Mouse (Mus musculus) 416B (cell line): ENCODE measurements around the gene Safb2.

Experiments used
- DNase-seq: peaks from one replicate; pipeline ENCODE4 v3.0.0; 2011; ENCODE audit warnings: low read depth

Safb2 gene

DNA sequence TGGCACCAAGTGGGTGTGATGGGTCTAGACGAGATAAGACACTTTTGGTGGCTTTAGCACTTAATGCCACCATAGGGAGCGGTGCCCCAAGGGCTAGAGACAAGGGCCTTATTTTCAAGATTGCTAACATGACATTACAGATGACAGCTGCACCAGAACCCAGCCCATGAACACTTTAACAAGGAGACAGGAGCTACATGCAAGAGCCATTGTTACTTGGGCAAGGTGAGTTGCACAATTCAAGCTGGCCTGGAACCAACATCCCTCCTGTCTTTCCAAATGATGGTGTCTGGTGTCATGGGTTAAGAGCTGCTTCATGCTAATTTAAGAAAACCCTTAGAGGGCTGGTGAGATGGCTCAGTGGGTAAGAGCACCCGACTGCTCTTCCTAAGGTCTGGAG, 25.0 kb downstream of the Safb2 start:
- DNase-seq: peak; percentile 76

DNA sequence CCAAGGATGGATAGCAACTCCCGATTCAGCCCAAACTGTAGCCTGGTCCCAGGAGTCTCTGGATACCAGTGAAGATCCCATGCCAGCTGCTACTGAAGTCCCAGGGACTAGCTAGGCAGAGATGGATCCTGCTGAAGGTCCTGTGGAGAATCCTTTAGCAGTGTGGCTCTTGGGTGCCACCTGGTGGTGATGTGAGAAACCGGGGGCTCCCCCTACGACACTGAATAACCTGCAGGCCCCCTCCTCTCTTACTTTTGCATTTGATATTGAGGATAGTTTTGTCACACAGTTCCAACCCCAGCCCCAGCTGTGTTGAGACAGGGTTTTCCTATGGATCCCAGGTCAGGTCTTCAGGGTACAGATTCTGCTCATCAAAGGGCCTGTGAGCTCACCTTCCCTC, 25.9 kb downstream of the Safb2 start:
- peak; percentile 57 for DNase-seq

DNA sequence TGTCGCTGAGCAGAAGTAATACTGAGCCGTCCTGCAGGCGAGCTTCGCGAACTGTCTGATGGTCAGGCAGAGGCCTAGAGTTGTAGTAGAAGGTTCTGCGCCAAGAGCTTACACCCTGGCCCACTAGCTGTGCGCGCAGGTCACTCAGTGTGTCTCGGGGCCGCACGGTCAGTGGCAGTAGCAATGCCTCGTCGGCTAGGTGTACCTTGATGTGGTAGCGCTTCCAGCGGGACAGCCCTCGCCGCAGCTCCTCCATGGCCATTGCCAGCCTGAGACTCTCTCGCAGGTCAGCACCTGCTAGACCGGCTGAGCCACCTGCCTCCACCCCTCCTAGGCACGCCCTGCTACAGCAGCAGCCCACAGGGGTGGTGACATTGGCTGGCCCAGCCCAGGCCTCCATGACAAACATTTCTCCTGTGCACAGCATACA, 30.2 kb downstream of the Safb2 start, which contains the start of gene Gm20219:
Gene Gm20219 (minus strand): TSS at position 266 of the 430 bp plus-strand sequence.
- no peak for DNase-seq

DNA sequence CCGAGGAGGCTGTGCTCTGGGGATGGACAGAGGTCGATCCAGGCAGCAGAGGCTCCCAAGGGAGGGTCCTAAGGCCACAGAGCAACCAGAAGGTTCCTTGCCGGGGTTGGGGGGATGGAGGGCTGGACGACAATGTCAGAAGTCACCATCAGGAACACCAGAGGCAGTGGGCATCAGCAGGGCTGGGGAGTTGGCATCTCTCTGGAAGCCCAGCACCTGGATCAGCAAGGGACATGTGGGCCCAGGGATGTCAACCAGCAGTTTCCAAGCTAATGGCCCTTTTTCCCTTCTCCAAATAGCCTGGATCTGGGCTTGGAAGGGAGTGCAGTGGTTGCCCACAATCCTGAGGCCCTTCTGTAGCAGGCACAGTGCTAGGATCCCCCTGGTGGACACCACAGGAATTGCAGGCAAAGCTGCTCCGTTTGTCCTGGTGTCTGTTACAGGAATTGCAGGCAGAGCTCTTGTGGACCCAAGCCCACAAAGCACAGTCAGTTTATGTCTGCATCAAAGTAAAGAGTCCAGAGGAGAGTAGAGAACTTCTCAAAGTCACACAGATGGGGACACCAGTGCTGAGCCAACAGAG, 31.5 kb downstream of the Safb2 start:
- peak; percentile 78 for DNase-seq

DNA sequence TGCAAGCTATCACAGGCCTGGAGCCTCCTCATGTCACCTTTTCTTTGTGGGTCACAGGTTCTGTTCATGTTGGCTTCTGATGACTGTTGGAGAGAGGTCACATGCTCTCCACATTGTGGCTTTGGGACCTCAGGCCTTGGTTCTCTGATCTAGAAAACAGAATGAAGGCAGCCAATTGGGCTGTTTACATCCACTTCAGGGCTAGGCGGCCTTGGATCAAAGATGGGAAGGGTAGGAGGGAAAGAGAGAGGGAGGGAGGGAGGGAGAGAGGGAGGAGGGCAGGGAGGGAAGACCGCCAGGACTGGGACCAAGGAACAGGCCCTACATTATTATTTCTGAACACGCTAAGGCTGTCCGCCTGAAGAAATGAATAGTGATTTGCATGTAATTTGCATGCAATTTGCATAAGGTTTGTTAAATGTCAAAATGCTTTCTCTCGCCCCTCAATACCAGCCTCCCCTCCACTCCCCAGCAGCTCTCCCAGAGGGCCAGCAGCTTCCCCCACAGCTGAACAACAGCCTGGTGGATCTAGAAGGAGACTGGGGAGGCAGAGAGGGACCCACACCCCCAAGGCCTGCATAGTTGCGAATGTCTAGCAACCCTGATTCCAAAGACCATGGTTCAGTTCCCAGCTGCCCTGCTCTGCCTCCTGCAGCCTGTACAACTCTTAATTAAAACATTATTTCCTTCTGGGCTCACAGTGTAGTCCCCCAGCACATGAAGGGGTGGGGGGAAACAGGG, 32.4 kb downstream of the Safb2 start:
- DNase-seq: no peak

DNA sequence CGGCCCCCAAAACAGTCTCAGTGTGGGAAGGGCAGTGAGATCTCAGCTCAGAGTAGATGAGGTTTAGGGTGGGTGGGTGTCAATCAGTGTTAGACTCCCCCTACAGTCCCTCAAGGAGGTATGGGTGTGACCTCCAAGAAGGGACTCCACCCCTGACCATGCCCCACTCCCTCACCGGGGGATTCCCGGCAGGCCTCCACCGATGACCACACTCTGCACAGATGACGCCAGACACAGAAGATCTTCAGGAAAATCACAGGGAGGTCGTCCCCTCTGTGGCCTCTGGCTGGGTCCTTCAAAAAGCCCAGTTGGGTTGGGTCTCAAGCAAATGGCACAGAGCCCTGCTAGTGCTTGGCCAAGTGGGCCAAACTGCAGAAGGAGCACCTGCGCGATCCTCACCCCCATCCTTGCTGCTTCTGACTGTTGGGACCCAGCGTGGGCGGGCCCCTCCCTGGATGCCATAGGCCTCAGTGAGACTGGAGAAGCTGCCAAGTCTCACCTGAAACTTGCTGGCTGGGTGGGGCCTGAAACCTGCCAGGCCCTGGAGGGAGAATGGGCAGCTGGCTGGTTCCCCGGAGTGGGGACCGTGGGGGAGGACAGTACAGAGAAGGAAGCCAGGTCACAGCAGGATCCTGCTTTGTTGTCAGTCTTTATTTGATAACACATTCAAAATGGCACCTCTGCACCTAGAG, 33.5 kb downstream of the Safb2 start:
- no peak for DNase-seq

DNA sequence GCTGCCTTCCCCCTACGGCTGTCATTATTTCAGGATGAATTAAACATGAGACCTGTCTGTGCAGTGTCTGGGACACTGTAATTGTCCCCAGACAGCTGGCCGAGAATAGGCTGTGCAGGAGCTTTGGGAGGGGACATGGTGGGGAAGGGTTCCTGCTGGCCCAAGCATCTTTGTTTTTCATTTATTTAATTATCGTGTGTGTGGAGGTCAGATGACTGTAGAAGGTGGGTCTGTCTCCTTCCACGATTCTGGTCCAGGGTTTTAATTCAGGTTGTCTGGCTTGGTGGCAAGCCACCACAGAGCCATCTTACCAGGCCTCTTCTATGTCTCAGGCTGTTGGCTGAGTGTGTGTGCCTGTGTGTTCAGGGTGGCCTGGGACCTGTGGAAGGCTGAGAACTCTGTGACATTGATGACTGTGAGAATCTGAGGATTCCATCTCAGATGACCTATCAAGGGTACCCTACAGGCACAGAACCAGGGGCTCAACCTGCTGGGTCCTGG, 35.7 kb downstream of the Safb2 start:
- DNase-seq: no peak

DNA sequence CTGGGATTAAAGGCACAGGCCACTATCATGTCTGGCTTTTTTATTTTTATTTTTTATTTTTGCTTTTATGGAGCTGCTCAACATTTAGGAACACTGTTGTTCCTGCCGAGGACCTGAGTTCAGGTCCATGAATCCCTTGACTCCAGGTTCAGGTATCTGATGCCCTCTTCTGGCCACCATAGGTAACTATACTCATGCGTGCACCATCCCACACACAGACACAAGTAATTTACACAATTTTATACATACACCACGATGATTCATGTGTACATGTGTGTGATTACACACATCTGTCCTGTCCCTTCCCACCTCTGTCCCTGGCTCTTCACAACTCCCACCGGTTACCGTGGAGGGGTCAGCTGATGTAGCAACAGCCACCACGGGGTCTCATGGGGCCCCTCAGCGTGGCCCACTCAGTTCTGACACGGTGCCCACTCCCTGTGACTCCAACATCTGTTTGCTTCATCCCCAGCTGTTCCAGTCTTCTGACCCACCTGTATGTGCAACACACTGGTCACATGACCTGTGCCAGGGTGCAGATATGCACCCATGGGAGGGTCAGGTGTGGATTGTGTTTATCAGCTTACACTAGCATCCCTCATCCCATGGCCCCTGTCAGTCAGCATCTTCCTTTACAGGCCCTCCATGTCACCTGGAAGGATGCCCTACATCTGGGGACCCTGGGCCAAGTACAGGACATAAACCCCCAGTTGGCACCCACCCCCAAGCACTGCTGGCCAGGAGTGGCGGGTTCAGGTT, 36.4 kb downstream of the Safb2 start:
- peak; percentile 46 for DNase-seq

DNA sequence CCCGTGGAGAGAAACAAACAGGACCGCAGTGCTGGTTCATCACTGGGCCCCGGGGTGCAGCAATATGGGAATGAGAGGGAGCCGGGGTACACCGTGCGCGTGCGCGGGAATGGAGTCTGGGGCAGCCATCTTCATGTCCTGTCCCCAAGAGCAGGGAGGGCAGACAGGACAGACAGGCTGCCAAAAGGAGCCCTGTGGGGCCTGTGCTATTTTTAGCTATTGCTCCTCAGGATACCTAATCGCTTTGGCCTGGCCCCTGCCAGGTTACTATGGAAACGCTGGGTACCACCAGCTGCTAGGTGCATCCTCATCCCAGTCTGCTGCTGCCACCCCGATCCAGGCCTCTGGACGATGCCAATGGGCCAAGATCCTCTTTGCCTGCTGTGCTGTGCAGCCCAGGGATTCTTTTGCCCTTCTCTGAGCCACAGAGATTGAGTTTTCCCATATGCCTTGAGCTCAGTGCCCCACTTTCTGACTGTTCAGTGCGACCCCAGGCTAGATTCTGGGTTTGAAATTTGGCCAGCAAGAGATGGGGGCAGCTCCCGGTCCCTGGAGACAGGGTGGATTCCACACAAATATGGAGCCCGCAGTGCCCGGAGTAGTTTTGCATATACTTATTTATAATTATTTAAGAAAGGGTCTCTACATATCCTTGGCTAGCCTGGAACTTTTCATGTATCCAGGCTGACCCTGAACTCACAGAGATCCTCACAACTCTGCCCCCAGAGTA, 37.1 kb downstream of the Safb2 start:
- no peak for DNase-seq

DNA sequence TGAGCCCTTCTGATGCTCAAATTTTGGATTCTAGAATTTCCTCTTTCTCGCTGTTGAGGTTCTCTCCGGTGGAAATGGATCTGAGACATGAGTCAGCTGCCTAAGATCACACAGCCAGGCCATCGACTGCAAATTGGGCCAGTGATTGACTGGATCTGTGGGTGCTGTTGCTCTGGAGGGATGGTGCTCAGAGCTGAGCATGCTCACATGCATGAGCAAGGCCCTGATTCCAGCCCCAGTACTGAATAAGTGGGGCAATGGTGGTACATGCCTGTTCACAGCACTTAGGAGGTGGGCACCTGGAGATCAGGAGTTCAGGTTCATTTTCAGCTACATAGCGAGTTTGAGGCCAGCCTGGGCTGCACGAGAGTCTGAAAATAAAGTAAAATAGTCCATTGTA, 37.8 kb downstream of the Safb2 start:
- DNase-seq: no peak

DNA sequence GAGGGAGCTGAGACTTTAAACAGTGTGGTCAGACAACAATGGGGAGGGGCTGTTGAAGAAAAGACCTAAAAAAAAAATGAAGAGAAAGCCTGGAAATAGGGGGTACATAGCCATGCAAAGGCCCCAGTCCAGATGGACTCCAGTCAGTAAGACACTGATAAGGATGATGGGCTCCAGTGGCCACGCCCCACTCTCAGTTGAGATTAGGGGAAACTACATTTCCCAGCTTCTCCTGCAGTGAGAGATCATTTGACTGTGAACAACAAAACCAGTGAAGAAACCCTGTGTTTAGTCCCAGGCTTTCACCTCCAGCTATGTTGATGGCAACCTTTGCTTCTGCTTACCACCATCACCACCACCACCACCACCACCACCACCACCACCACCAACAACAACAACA, 38.4 kb downstream of the Safb2 start:
- DNase-seq: no peak

DNA sequence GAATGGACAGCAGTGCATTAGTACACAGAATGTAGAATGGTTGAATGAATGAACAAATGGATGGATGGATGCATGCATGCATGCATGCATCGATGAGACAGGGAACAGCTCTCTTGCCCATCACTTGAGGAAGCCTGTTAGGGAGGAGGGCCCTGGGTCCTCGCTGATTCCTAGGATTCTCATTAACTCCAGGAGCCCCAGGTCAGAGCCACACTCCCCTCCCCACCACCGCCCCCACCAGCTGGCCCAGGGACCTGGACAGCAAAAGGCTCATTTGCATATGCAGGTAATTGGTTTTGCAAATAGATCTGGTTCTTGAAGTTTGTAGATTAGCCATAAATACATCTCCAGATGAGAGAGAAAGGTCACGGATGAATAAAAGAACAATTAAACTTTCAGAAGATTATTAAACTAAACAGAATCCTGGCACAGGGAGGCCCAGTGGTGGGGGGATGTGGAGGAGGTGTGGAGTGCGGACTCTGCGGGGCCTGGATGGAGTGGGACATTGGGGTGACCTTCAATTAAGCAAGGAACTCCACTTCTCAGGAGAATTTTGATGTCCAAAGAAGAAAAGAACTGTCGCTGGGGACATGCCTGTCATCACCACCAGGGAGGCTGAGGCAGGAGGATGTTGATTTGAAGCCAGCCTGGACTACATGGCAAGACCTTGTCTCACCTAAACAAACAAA, 39.5 kb downstream of the Safb2 start:
- DNase-seq: no peak

DNA sequence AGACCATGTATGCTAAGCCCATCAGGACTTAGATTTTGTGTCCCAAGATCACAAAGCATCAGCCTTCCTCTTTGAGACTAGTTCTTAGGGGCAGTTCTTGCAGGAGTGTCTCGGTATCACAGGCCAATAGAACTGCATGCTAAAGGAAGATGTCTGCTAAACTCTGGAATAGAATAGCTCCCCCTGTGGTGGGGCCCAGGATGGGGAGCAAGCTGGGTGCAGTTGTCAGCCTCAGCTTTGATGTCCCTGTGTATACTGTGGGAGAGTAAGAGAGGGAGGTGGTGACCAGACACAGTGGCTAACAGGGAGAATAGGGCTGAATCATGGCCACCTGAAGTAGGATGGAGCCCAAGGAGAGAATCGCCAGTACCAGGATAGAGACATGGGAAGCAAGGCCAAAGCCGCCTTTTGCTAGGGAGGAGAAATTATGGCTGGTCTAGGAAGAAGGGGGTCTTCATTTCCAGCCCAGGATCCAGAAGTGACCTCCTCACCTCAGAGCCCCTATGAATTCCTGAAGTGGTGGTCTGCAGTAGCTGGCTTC, 40.6 kb downstream of the Safb2 start:
- DNase-seq: no peak

DNA sequence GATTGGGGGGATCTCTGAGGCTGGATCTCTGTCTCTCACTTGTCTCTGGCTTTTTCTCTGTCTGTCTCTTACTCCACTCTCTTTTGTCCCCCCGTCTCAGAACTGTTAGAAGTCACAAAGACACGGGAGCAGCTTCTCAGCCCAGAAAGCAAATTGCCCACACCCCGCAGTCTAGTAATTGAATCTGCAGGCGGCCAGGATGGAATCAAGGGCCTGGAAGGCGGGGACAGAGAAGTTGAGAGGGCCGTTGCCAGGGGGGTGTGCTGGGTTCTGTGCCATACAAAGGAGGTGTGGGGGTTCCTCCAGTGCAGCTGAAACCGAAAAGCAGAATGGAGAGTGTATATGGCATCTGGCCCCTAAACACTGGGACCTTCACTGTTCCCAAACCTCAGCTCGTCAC, 41.6 kb downstream of the Safb2 start:
- DNase-seq: no peak

DNA sequence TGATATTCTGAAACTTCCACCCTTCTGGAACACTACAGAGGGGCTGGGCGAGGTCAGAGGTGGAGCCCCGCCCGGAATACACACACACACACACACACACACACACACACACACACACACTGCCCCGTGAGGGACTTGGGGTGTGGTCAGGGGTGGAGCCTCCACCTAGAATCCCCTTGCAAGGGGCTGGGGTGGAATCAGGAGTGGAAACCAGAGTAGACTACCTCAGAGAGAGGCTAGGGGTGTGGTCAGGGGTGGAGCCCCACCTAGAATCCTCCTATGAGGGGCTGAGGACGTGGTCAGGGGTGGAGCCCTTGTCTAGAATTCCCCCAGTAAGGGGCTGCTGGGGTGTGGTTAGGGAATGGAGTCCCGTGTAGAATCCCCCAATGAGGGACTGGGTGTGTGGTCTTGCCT, 43.8 kb downstream of the Safb2 start:
- peak; percentile 21 for DNase-seq

DNA sequence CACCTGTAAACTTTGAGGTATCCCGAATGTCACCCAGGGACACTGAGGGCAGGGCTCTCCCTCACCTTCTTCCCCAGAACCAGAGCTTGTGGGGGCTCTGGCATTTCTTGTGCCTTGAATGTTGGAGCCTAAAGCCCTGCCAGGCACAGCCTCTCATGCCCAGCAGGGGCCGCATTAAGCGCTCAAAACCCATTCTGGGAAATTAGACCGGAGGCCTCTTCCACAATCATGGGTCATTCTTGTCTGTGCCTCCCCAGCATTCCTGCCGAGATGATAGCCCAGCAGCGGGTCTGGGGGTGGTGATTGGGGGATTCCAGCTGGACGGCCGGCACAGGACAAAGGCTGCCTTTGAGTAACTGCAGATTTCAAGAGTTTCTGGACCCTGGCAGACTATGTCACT, 46.5 kb downstream of the Safb2 start:
- DNase-seq: no peak

DNA sequence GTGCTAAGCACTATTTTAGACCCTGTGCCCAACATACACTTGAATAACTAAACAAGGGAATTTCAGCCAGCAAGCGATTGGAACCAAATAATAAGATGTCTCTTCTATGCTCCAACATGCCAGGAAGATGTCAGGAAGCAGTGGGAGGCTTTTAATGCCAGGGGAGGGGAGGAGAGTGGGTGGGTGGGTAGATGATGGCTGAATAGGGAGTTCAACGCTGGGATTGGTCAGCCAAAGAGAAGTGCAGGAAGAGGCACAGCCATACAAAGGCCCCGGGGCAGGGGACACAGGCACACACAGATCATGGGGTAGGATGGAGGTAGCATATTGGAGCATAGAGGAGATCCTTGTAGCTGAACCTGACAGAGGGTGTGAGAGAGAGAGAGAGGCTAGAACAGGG, 47.5 kb downstream of the Safb2 start:
- no peak for DNase-seq

DNA sequence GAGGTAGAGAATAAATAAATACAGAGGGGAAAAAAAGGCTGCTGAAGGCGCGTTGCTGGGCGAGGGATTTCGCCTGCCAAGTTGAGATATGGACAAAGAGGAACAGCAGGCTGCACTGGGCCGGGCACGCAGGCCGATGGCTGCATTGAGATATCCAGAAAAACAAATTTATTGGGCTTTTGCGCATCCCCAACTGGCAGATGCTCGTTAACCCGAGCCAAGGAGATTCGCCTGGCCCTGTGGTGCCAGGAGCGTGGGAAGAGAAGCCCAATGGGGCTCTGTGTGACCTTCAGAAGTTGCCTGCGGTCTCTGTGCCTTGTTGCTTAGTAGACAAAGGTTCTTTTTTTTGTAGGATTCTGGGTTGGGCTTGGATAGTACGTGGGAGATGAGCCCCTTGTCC, 48.2 kb downstream of the Safb2 start:
- no peak for DNase-seq

DNA sequence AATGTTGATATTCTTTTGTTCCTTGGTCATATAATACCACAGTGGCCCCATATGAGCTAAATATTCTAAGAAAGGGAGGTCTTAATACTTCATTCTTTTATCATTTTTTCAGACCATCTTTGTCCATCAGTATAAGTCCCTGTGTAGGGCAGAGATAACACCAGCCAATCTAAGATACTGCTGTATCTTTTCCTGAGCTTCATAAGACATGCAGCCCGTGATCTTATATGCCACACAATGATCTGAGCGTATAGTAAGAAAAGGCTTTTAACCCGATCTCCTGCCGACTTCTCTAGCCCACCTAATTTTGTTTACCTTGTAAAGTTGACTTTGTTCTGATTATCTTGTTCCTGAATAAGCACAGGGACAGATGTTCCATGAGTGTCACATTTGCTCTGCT, 59.4 kb downstream of the Safb2 start:
- DNase-seq: no peak

DNA sequence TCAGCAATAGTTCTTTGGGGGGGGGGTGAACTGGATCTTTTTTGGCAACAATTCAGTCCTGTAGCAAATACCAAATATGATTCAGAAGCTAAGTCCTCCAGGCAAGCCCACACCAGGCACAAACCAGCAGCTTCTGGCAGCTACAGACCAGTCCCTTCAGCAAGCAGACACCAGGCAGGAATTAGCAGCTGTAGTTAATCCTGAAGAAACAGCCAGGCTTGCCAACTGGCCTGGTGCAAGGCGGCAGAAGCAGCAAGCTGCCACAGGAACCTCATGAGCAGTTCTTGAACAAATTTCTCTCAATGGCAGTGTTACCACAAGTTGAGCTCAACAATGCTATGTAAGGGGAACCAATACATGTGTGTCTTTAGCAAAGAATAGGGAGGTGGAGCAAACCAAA, 61.6 kb downstream of the Safb2 start:
- DNase-seq: no peak
